Mouse (Mus musculus): Measurements from ENCODE around the gene Nmd3. TPM values are rescaled to one million over a fixed set of nuclear protein-coding genes. Genes with fewer than 3 reads are reported as not detected.

Nmd3 gene
- 41.3 TPM for polyA plus RNA-seq (2014; fragmentation: Illumina TruSeq; extraction: RNeasy Lipid Tissue Mini Kit (QIAGEN cat#74804); ENCODE audit: low read depth, low replicate concordance)

GRCm38 (mm10) chr3:69721814-69722186 lies at the start of gene Nmd3:
Gene Nmd3 (plus strand): TSS chr3:69721985.

Other genes starting within 250 kb of the Nmd3 start
- 3.2 TPM for gene B3galnt1, start 123.0 kb upstream of the Nmd3 start, polyA plus RNA-seq (2014; fragmentation: Illumina TruSeq; extraction: RNeasy Lipid Tissue Mini Kit (QIAGEN cat#74804); ENCODE audit: low read depth, low replicate concordance)
- not detected for gene Sptssb, start 138.0 kb downstream of the Nmd3 start, polyA plus RNA-seq (2014; fragmentation: Illumina TruSeq; extraction: RNeasy Lipid Tissue Mini Kit (QIAGEN cat#74804); ENCODE audit: low read depth, low replicate concordance)

All from heart, adult 10 weeks (tissue).